Mouse (Mus musculus) layer of hippocampus, adult 11-12 months (tissue): ENCODE results near the gene Col4a6.

Experiments
- DNase-seq: peaks from one replicate; pipeline ENCODE4 v3.0.0; 2022; ENCODE audit warnings: low spot score

Gene Col4a6

GRCm38 (mm10) chrX:141473470-141474302, at the start of gene Col4a6:
Gene Col4a6, minus strand, starts transcription at chrX:141474076.
- DNase-seq, result no peak

GRCm38 (mm10) chrX:141503125-141503524, 29.2 kb upstream of the Col4a6 start:
- no peak for DNase-seq

GRCm38 (mm10) chrX:141494545-141494944, 20.7 kb upstream of the Col4a6 start:
- DNase-seq, result no peak

- DNase-seq, result no peak
Observed at GRCm38 (mm10) chrX:141475566-141476327, 1.9 kb upstream of the Col4a6 start.

GRCm38 (mm10) chrX:141475110-141475509, 1.2 kb upstream of the Col4a6 start, which contains the start of gene Col4a5:
Gene Col4a5, plus strand, starts transcription at chrX:141475385.
- DNase-seq, result peak; percentile 3

- no peak for DNase-seq
Observed at GRCm38 (mm10) chrX:141447936-141448335, 25.9 kb downstream of the Col4a6 start.

- no peak for DNase-seq
Observed at GRCm38 (mm10) chrX:141439423-141439822, 34.5 kb downstream of the Col4a6 start.

- no peak for DNase-seq
Observed at GRCm38 (mm10) chrX:141436780-141437179, 37.1 kb downstream of the Col4a6 start.

GRCm38 (mm10) chrX:141415318-141415717, 58.6 kb downstream of the Col4a6 start:
- no peak for DNase-seq

GRCm38 (mm10) chrX:141396243-141396642, 77.6 kb downstream of the Col4a6 start:
- DNase-seq, result no peak

- DNase-seq, result no peak
Observed at GRCm38 (mm10) chrX:141385399-141386105, 88.3 kb downstream of the Col4a6 start.

- no peak for DNase-seq
Observed at GRCm38 (mm10) chrX:141384632-141385031, 89.2 kb downstream of the Col4a6 start.

- DNase-seq, result peak; percentile 15
Observed at GRCm38 (mm10) chrX:141370276-141370675, 103.6 kb downstream of the Col4a6 start.

- DNase-seq, result no peak
Observed at GRCm38 (mm10) chrX:141363331-141363730, 110.5 kb downstream of the Col4a6 start.

GRCm38 (mm10) chrX:141341417-141341816, 132.5 kb downstream of the Col4a6 start:
- DNase-seq, result no peak

- no peak for DNase-seq
Observed at GRCm38 (mm10) chrX:141328044-141328443, 145.8 kb downstream of the Col4a6 start.

- DNase-seq, result no peak
Observed at GRCm38 (mm10) chrX:141324201-141324600, 149.7 kb downstream of the Col4a6 start.

- no peak for DNase-seq
Observed at GRCm38 (mm10) chrX:141316217-141316616, 157.7 kb downstream of the Col4a6 start.

GRCm38 (mm10) chrX:141315795-141316194, 158.1 kb downstream of the Col4a6 start:
- DNase-seq, result no peak

GRCm38 (mm10) chrX:141292702-141293462, 181.0 kb downstream of the Col4a6 start:
- DNase-seq, result no peak

- no peak for DNase-seq
Observed at GRCm38 (mm10) chrX:141276397-141276796, 197.5 kb downstream of the Col4a6 start.

- no peak for DNase-seq
Observed at GRCm38 (mm10) chrX:141265986-141266385, 207.9 kb downstream of the Col4a6 start.
